Mouse (Mus musculus) ES-E14 (cell line): ENCODE results near the gene Frat1. TPM values are rescaled to one million over a fixed set of nuclear protein-coding genes. Genes with fewer than 3 reads are reported as not detected.

Experiments used
- DNase-seq: peaks from one replicate; pipeline ENCODE4 v3.0.0-alpha.2; 2013; ENCODE audit warnings: low read depth, low spot score
- H3K27ac ChIP-seq: 2 replicates; pipeline ENCODE4 v1.5.1; 2012; ENCODE audit warnings: low read depth, mild to moderate bottlenecking, low read length, moderate library complexity, mixed read lengths; ENCODE audit not compliant: poor library complexity, insufficient read depth, severe bottlenecking
- H3K36me3 ChIP-seq: 2 replicates; pipeline ENCODE4 v1.6.1; 2012; ENCODE audit warnings: mild to moderate bottlenecking, low read length, moderate library complexity, mixed read lengths; ENCODE audit not compliant: control insufficient read depth, poor library complexity, insufficient read depth, severe bottlenecking
- H3K4me1 ChIP-seq, 2 experiments: fragments of 150-350 bp in 1 of 2; sonication (generic) in 1 of 2; 2 replicates each; pipeline ENCODE4 v1.6.1; 2012; ENCODE audit warnings: low read length in 2 of 2, mild to moderate bottlenecking in 1 of 2, mixed read lengths in 1 of 2; ENCODE audit not compliant: control insufficient read depth in 2 of 2, insufficient read depth in 2 of 2, poor library complexity in 1 of 2
- H3K4me3 ChIP-seq, 2 experiments: fragments of 150-350 bp in 1 of 2; sonication (generic) in 1 of 2; 2 replicates each; pipeline ENCODE4 v1.5.1; 2012; ENCODE audit warnings: low read length in 2 of 2, low read depth in 1 of 2, mild to moderate bottlenecking in 1 of 2, mixed read lengths in 1 of 2; ENCODE audit not compliant: insufficient read depth in 1 of 2, poor library complexity in 1 of 2, severe bottlenecking in 1 of 2
- H3K9ac ChIP-seq: 2 replicates; pipeline ENCODE4 v1.6.1; 2012; ENCODE audit warnings: low read depth, mild to moderate bottlenecking, low read length, mixed read lengths; ENCODE audit not compliant: poor library complexity, insufficient read depth, severe bottlenecking
- H3K9me3 ChIP-seq: fragments of 150-350 bp; sonication (generic); 2 replicates; pipeline ENCODE4 v1.6.1; 2012; ENCODE audit warnings: low read depth, mild to moderate bottlenecking, low read length; ENCODE audit not compliant: control insufficient read depth, insufficient read depth
- CHD2 ChIP-seq: IDR thresholded peaks from 2 replicates; pipeline ENCODE4 v1.6.1; 2014; ENCODE audit warnings: mild to moderate bottlenecking, low read depth, low read length, inconsistent platforms
- HCFC1 ChIP-seq: IDR thresholded peaks from 2 replicates; pipeline ENCODE4 v1.6.1; 2012; ENCODE audit warnings: low read length, inconsistent platforms, borderline replicate concordance; ENCODE audit not compliant: insufficient read depth
- MAFK ChIP-seq: IDR thresholded peaks from 2 replicates; pipeline ENCODE4 v1.6.1; 2014; ENCODE audit warnings: mild to moderate bottlenecking, low read depth, low read length, inconsistent platforms; ENCODE audit not compliant: insufficient read depth
- ZC3H11A ChIP-seq: IDR thresholded peaks from 2 replicates; pipeline ENCODE4 v1.6.1; 2012; ENCODE audit warnings: low read depth, mild to moderate bottlenecking, inconsistent platforms, low read length, borderline replicate concordance
- ZNF384 ChIP-seq: IDR thresholded peaks from 2 replicates; pipeline ENCODE4 v1.6.1; 2012; ENCODE audit warnings: low read depth, low read length, inconsistent platforms
- in situ Hi-C, 2 experiments: fragments of 600-800 bp; cut with MboI; formaldehyde crosslinking; loops; one replicate each; pipeline ENCODE4 v1.15.1; 2025; ENCODE audit warnings: low sequenced_read_pairs in 2 of 2, inconsistent platforms in 1 of 2; ENCODE audit not compliant: unreplicated experiment in 2 of 2
- total RNA-seq: library from RNA; depleted of rRNA; stranded (reverse); fragments of 300-350 nt; gene quantifications from 2 replicates; pipeline ENCODE4 v1.2.3, GENCODE M21; 2012

The Frat1 gene
- total RNA-seq, 1 experiment: 2.5 TPM

DNA sequence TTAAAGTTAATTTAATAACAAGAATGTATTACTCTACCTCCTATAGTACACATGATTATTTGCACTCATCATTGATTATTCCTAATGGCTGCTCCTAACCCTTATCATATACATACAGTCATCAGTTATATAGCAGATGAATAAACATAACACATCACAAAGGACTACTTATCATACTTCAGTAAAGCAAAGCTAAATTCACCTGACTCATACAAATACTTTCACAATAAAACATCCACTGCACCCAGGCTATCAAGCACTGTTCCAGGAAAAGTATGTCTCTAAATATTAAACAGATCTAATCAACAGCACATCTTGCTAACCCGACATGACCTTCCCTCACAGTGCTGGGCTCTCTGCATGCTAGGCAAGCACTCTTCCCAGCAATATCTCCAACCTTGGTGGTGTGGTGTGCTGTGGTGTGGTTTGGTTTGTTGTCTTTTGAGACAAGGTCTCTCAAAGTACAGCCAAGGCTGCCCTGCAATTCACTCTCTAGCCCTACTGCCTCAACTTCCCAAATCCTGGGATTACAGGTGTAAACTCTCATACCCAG is 36.8 kb upstream of the Frat1 start:
- Histone ChIP-seq H3K36me3 (peaks cover 10% of the 10 kb centered on the region; the same call in 1 of the 2 replicates), H3K9me3 (no peaks in the 10 kb centered on the region), H3K27ac (no peak overlapping the region), H3K4me1 (no peaks in the 10 kb centered on the region), H3K4me3 (no peak overlapping the region), H3K9ac (no peak overlapping the region)
- in situ Hi-C loops: no loop called here
- no peak for DNase-seq
- TF ChIP-seq CHD2: no peak
- TF ChIP-seq ZC3H11A: no peak
- no peak for TF ChIP-seq HCFC1
- TF ChIP-seq ZNF384: no peak
- no peak for TF ChIP-seq MAFK

DNA sequence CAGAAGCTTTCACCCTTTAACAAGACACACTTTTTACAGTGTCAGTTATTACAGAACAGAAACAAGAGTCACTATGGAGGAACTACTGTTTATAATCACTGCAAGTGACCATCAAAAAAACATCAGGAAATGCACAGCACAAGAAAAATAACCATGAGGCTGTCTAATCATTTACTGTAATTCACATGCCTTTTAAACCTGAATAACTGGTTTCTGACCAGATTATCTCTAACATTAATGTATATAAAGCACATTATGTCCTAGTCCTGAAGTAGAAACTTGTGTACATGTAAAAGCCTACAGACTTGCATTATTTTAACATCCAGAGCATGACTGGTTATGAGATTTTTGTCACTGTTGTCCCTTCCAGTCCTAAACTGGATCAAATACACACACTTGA is 35.8 kb upstream of the Frat1 start:
- H3K4me3 ChIP-seq: no peak overlapping the region
- in situ Hi-C loops: no loop called here
- H3K36me3 ChIP-seq: peaks cover 8% of the 10 kb centered on the region; the same call in 1 of the 2 replicates
- no peak overlapping the region for H3K9ac ChIP-seq
- TF ChIP-seq MAFK (no peak), ZNF384 (no peak), CHD2 (no peak), ZC3H11A (no peak), HCFC1 (no peak)
- no peaks in the 10 kb centered on the region for H3K4me1 ChIP-seq
- DNase-seq: no peak
- H3K27ac ChIP-seq: no peak overlapping the region
- H3K9me3 ChIP-seq: no peaks in the 10 kb centered on the region

DNA sequence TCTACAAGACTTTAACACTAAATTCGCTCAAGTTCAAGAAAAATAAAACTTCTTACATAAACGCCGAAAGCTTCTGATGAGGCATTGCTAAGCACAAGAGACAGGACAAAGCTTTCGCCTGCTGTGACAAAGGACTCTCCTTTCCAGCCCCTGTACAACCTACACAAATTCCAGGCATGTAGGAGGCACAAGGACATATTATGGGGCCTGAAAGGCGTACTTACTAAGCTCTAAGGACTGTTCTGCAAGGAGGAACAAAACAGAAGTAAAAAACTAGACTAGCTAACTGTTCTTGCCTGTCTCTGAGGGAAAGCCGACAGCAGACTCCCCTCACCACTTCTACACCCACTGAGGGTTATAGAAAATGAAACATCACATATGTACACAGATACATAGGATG is 34.9 kb upstream of the Frat1 start:
- H3K9ac ChIP-seq: no peak overlapping the region
- DNase-seq: no peak
- H3K27ac ChIP-seq: no peak overlapping the region
- H3K4me3 ChIP-seq: no peak overlapping the region
- no peaks in the 10 kb centered on the region for H3K9me3 ChIP-seq
- H3K36me3 ChIP-seq: 0 out of 2 replicates have a peak, but pooled peaks cover 6% of the 10 kb centered on the region
- no peak for TF ChIP-seq HCFC1
- TF ChIP-seq ZC3H11A: no peak
- no peak for TF ChIP-seq CHD2
- TF ChIP-seq MAFK: no peak
- no peak for TF ChIP-seq ZNF384
- no peaks in the 10 kb centered on the region for H3K4me1 ChIP-seq
- in situ Hi-C loops: no loop called here

DNA sequence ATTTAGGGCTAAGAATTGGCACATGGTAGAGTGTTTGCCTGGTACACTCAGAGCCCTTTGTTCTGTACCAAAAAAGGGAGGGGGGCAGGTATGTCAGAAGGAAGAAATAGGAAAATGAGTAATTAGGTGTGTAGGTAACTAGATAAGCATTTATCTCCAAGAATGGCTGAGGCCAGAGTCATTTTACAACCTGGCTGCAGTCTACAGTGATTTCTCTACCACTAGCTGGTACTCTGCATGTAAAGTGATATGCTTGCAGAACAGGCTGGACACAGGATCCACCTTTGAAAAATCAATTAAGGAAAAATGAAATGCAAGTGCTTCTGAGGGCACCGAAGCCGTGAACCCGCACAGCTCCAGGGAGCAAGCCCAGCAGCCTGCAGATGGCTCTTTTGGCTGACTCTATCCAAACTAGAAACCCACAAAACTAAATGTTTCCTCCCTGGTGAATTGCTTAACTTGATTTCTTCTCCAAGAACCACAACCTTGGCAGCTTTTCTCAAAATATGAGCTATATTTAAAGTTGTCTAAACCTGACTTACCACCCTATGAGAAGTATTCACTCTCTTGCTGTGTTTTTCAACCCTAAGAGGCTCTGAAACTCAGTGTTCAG is 33.5 kb upstream of the Frat1 start:
- Histone ChIP-seq H3K27ac (no peak overlapping the region), H3K4me3 (no peak overlapping the region), H3K36me3 (0 out of 2 replicates have a peak, but pooled peaks cover 2% of the 10 kb centered on the region), H3K4me1 (peaks cover 4% of the 10 kb centered on the region in 2 experiments; a peak in 2 of 4 replicates), H3K9me3 (no peaks in the 10 kb centered on the region), H3K9ac (no peak overlapping the region)
- TF ChIP-seq HCFC1: no peak
- no peak for TF ChIP-seq ZNF384
- no peak for TF ChIP-seq CHD2
- in situ Hi-C loops: no loop called here
- no peak for DNase-seq

DNA sequence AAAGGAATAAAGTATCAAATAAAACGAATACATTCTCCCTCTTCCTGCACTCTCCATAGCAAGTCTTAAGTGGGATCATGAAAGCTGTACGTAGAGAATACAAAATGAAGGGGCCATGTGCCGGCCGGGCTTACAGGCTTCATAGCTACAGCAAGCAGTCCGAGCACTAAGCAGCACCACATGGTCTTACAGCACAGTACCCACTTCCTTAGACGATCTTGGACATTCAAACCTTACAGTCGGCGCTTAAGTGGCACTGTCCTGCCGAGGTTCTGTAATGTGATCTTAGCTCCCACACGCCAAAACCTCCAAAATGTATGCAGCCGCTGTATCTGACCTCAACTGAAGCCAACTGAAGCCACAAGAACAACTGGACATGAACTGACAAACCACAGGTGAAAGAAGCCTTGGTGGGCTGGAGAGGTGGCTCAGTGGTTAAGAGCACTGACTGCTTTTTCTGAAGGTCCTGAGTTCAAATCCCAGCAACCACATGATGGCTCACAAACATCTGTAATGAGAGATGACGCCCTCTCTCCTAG is 32.9 kb upstream of the Frat1 start:
- H3K4me3 ChIP-seq: no peak overlapping the region
- in situ Hi-C loops: no loop called here
- no peak for DNase-seq
- no peak overlapping the region for H3K9ac ChIP-seq
- no peak overlapping the region for H3K27ac ChIP-seq
- peaks cover 4% of the 10 kb centered on the region in 2 experiments; a peak in 2 of 4 replicates for H3K4me1 ChIP-seq
- H3K36me3 ChIP-seq: 0 out of 2 replicates have a peak, but pooled peaks cover 1% of the 10 kb centered on the region
- TF ChIP-seq MAFK (no peak), ZNF384 (no peak), CHD2 (no peak), HCFC1 (no peak), ZC3H11A (no peak)
- no peaks in the 10 kb centered on the region for H3K9me3 ChIP-seq
